Mouse (Mus musculus): ENCODE results near the gene Psg23. TPM values are rescaled to one million over a fixed set of nuclear protein-coding genes. Genes with fewer than 3 reads are reported as not detected.

Psg23 gene
- not detected for total RNA-seq (2023)

GRCm38 (mm10) chr7:18616401-18616800 lies at the start of gene Psg23:
TSS of gene Psg23 (minus strand) at chr7:18616501.

DNA sequence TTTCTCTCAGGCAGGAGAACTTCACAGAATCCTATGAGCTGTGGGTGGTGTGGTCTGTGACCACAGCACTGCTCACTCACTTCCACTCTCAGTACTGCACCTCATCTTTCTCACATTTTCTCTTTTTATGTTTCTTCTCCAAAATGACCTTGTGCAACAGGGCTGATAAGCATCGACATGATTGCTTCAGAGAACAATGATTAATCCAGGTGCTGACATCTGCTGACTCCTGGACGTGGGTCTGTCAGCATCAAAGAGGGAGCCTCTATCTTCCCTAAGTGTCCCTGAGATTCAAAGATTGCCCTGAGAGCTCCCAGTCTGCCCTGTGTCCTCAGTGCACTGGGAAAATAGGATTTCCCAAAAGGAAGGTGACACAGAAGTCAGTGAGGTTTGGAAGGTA lies 40.3 kb upstream of the Psg23 start, which contains the start of gene Psg21:
Gene Psg21 (minus strand): TSS at position 101 of the 400 bp plus-strand sequence.

GRCm38 (mm10) chr7:18567205-18567604 lies 49.1 kb downstream of the Psg23 start, which contains the start of gene Psg27:
TSS of gene Psg27 (minus strand) at chr7:18567305.

Other genes starting within 250 kb of the Psg23 start
- gene Psg28, start 184.5 kb downstream of the Psg23 start, total RNA-seq (2023), result not detected
- not detected for gene Psg26, start 132.3 kb downstream of the Psg23 start, total RNA-seq (2023)
- not detected for gene Psg25, start 84.2 kb downstream of the Psg23 start, total RNA-seq (2023)
- gene Psg27, start 49.2 kb downstream of the Psg23 start, total RNA-seq (2023), result not detected
- gene Psg21, start 40.2 kb upstream of the Psg23 start, total RNA-seq (2023), result not detected
- not detected for gene Psg20, start 69.7 kb upstream of the Psg23 start, total RNA-seq (2023)
- gene Psg22, start 101.6 kb upstream of the Psg23 start, total RNA-seq (2023), result not detected
- gene Psg19, start 182.0 kb upstream of the Psg23 start, total RNA-seq (2023), result not detected
- gene Psg17, start 205.1 kb upstream of the Psg23 start, total RNA-seq (2023), result not detected
- not detected for gene Mill2, start 223.5 kb upstream of the Psg23 start, total RNA-seq (2023)